Mouse (Mus musculus): ENCODE measurements at regions not wholly inside any gene's neighbourhood (a gene's known extent, or its start where the extent isn't known, plus 50 kb on each side); places are given as distances from the start of the nearest gene placed in this dataset.

DNA sequence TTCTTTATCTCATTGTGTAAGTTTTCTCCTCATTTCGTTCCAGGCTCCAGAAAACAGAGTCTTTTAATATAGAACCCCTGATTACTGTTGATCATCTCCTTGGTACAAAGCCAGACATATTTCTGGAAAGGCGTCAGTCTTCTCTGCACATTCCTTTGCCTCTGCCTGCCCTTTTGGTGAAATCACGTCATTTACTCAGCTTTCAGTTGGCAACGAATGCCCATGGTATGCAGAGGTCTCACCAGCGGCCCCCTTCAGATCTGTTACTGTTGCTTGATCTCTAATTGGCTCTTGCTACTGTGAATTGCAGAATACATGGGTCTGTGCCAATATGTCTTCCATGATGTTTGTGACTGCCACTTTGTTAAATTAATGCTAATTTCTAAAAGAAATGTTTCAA lies 412.0 kb upstream of the Pitx2 start:
- no peak for ATAC-seq (ENCODE audit: poor library complexity, severe bottlenecking)

DNA sequence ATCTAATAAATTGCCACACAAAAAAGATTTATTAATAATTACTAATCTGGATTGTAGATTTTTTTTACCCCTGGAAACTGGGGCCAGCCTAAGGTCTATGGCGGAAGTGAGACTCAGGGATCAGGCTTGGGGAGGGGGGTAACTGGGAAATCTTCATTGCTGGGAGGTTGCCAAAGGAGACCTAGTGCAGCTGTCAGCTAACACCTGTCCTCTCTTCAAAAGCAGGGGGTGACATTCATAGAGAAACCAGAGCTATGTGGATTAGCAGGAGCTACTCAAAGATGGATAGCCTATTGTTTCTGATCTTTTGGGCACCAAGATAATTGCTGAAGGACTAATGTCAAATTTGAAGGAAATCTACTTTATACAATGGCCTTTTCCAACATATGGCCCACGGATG lies 403.7 kb upstream of the Pitx2 start:
- no peak for ATAC-seq (ENCODE audit: poor library complexity, severe bottlenecking)

DNA sequence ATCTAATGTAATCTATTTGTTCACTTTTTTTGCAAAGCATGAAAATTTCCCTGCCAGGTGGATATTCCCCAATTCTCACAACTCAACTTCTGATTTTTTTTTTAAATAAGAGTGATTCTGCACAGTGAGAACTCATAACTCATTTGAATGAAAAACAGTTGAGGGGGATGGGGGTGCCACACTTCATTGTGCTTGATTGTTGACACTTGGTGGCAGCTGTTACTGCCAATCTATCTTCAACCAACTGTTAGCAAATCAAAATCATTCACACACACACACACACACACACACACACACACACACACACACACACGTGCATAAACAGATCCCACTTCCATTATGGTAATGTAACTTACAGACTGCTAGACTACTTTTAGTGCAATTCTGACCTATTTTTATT lies 401.8 kb upstream of the Pitx2 start:
- no peak for ATAC-seq (ENCODE audit: poor library complexity, severe bottlenecking)

DNA sequence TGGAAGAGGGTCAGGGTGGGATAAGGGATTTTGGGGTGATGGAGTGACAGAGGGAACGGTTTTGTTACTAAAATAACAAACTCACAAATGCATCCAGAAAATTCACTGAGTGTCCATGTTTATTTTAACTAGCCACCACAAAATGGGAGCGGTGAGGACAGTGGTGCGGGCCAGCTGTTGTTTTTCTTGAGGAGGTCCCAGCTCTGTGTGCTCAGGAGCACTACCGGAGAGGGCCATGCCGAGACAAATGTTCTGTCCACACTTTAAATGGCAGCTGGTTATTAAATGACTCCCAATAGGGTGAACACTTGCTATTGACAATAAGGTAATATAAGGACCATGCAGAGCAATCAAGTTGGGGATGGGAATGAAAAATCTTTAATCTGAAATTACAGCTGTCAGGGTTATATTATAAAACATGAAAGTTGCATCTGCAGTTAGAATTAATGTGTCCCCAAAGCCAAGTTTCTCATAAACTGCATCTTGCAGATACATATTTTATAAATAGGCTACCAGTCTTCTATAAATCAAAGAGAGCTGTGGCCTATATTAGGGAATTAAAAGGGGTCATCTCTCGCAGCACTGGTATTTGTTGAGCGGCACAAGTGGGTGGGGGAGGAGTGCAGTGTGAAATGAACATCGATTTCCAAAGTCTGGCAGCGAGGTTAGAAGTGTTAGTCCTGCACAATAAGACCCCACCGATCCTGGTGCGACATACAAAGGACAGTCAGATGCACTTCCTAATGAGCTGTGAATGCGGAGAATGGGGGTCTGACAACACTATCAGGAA lies 370.1 kb upstream of the Pitx2 start:
- no peak for ATAC-seq (ENCODE audit: poor library complexity, severe bottlenecking)

DNA sequence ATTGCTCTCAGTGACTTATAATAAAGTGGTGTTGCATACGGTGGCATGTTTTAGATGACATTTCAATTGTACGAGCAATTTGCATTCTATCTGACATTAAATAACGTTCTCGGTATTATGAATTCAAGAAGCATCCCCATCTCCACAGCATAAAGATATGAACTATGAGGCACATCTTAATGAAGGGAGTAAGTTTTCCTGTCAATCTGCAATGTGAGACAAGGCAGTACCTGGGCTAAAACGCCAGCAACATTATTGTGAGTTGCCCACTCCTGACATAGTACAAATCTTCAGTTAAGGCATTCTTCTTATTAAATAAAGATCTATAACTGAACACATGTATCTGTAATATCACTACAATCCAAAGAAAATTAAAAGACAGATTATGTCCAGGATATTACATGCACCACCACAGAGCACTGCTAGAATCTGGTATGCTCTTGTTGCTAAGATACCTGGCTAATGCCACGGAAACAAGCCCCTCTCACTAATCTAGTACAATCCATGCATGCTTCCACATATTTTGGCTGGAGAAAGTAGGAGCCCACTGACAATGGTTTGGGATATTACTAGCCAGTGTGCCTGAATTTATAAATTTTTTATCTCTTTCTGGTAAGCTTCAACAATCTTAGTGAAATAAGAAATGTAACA lies 349.2 kb upstream of the Pitx2 start:
- ATAC-seq (ENCODE audit: poor library complexity, severe bottlenecking) = no peak

DNA sequence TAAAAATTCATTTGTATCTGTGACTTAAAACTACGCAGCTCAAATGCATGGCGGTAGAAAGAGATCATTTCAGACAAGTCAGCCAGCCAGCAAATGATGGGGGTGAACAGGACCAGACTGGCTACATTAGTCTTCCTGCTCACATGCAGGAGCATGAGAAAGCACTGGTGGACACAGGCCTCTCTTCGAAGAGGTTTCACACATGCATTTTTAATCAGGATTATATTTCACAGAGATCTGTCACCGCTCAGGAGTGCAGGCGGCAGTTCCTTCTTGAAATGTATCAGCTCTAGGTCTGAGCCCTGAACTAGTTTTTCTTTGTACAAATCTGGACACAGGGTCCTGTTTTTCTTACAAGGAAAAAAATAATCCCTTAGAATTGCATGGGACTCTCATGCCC lies 343.2 kb upstream of the Pitx2 start:
- no peak for ATAC-seq (ENCODE audit: poor library complexity, severe bottlenecking)

DNA sequence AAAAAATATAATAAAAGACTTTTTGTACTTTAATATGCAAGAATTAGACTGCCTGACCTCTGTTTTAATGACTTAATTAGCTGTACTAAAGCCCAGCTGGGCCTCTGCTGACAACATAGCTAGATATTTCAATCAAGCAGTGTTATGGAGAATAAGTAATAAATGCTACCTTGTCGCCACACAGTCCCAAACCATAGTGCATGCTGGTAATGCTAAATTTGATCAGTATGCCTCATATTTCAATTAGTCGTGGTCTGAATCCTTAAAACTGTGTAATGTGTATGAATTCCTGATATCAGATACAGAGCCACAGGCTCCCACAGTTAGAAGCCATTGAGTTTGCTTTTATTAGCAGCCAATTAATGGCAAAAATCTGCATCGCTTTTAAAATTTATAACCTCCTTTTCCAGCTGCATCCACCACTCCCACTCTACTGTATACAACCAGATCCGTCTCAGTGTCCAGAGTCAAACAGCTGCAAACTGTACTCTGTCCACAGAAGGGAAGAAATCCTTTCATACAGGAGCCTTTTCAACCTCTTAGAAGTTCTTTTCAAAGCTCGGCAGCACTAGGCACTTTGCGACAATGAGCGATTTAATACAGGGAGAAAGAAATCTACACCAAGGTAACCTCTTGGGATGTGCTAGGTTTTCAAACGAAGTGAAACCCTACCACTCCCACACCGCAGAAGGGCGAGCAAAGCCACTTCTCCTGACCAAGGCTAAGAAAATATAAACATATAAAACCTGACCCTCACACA lies 317.8 kb upstream of the Pitx2 start:
- ATAC-seq (ENCODE audit: poor library complexity, severe bottlenecking) = no peak

DNA sequence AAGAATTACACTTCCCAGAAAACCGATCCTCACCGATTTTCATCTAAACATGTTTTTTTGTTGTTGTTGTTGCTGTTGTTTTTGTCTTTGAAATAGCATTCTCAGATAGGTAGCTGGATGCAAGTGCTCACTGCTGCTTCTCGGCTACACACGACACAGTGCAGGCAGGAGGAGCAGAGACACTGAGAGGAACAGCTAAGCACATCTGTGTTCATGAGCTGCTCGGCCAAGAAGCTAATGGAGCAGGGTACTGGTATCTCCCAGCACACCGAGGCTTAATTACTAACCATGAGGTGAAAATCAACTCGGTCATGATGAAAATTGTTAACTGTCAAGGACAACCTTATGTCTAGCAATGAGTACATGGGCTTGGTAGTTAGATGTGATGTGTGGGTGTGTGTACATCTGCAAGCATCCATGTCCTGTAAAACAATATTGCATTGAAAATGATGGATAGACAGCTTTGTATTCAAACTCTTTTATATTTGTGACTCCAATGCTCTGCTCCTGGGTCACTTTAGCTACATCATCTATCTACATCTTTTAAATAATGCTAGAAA lies 316.0 kb upstream of the Pitx2 start:
- ATAC-seq (ENCODE audit: poor library complexity, severe bottlenecking) = no peak

DNA sequence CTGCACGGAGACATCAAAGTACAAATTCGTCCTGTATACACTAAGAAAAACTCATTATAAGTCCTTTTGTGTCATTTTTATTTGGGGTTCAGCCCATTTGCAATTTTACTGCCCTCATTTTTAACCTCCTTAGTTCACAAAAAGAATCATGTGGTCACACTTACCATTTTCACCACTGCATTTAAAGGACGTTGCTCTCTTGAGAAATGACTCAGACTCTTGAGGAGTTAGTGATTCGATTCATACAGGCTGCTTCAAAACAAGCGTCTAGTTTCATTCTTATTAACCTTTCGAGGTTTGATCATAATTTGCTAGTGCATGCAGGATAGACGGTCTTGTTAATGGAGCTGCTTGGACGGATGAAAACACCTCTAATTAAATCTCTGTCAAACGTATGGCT lies 313.0 kb upstream of the Pitx2 start:
- no peak for ATAC-seq (ENCODE audit: poor library complexity, severe bottlenecking)

DNA sequence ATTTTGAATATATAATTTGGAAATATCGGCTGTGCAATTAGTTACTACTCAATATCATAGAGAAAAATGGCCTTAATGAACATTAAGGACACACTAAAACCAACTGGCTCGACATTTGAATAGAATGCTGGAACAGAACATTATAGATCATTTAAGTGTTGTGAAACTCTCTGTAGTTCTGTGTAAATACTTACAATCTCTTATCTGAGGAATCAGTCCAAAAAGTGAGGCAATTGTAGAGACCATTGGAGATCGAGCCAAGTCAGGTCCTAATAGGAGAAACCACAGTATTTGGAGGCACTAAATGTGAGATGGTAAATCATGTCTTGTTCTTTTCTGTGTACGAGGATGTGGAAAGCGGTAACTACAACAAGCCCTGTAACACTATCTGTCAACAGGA lies 308.6 kb upstream of the Pitx2 start:
- no peak for ATAC-seq (ENCODE audit: poor library complexity, severe bottlenecking)

DNA sequence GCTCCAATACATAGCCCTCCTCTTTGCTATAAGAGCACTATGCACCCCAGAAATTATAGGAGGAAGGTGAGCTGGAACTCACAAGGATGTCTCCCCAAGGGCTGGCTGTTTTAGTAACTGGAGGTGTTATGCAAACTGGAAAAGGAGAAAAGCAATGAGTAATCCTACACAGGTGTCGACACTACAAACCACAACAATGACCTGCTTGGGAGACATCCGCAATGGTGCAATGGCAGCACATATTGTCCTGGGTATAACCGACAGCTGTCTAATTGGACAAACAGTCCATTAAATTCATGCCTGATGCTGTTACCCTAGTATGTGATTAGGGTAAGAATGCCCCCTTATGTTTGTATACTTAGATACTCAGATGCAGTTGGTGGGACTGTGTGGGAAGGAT lies 303.1 kb upstream of the Pitx2 start:
- ATAC-seq (ENCODE audit: poor library complexity, severe bottlenecking) = no peak

DNA sequence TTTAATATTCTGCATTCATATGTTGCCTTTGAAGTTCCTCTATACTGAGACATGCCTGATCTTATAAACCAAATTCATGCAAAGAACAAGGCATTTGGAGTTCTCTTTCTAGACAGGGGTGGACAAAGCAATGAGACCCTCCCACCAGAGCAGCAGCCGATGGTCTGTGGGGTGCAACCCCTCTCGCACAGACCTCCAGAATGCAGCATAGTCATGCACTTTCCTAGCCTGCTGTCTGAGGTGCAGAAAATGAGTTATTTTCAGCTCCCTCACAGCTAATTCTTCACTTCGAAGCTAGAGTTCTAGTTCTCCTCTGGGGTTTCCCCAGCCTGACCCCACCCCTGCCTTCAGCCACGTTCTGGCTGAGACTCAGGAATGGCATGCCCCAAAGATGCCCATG lies 288.6 kb upstream of the Pitx2 start:
- ATAC-seq (ENCODE audit: poor library complexity, severe bottlenecking) = no peak

DNA sequence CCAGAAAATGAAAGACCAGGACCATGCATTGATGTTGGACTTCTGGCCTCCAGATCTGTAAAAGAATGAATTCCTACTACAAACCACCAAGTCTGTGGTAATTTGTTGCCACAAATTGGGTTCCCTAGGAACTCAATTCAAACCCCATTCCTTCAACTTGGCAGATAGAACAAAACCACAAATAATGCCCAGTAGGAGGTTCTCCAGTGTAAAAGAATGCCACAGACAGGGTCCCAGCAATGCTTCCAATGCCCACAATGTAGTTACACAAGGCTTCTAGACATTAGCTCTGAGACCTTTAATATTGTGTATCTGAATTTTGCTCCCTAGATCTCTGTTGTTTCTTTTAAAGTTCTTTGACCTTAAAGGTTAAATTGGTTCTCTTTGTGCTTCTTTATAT lies 278.2 kb upstream of the Pitx2 start:
- no peak for ATAC-seq (ENCODE audit: poor library complexity, severe bottlenecking)

DNA sequence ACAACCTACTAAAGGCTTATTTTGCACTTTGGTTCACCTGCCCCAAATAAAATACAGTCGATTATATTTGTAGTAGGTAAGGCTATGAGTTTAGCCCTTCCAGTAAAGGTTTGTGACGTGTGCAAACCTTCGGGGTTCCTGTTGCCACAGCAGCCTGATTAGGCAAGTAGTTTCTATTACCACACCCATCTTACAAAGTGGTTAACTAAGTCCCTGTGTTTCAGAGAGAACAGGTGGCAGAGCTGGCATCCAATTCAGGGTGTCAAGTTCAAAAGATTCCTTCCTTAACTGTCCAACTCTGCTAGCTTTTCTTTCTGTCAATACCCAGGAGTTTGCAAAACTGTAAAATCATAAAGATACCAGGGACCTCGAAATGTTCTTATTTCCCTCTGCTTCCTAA lies 277.5 kb upstream of the Pitx2 start:
- ATAC-seq (ENCODE audit: poor library complexity, severe bottlenecking) = no peak

DNA sequence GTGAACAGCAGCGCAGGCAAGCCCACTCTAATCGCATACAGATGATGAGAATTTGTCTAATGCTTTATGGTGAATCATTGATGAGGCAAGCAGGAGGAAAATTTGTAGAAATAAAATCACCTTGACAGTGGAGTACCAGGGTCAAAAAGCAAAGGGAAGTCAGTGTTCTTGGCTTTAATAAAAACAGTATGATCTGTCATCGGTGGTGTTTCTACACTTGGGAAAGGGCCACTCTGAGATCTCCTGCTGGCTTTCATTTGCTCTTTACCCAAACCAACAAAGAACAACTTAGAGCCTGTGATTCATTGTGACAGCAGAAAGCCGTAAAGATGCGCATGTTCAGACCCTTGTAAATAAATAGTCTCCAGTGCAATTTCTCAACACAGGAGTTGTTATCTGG lies 261.1 kb upstream of the Pitx2 start:
- no peak for ATAC-seq (ENCODE audit: poor library complexity, severe bottlenecking)

DNA sequence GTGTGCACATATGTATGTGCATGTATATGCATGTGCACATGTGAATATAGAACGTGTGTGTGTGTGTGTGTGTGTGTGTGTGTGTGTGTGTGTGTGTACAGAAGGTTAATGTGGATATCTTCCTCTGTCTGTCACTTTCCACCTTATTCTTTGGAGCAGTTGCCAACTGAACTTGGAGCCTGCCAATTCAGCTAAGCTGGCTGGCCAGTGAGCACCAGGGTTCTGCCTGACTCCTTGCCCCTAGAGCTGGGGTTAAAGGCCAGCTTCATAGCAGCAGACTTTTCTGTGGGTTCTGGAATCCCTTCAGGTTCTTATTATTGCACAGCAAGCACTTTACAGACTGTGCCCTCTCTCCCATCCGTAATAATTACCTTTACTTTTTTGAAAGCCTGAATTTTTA lies 258.5 kb upstream of the Pitx2 start:
- ATAC-seq (ENCODE audit: poor library complexity, severe bottlenecking) = no peak

DNA sequence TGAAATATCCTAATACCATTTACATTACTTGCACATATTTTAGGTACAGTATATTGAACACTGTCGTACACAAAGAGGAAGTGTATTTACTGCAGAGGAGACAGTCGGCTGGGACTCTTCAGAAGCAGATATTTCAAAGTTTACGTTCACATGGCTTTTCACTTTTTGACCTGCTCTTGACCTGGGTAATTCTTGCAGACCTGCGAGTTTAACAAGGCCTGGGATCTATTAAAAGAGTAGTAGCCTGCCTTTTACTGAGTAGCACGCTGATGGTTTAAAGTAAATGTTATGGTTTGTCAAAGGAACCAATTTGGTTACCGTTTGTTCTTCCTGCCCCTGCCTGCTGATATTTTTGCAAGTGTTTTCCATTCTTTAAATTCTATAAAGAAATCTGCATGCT lies 255.0 kb upstream of the Pitx2 start:
- ATAC-seq (ENCODE audit: poor library complexity, severe bottlenecking) = no peak

DNA sequence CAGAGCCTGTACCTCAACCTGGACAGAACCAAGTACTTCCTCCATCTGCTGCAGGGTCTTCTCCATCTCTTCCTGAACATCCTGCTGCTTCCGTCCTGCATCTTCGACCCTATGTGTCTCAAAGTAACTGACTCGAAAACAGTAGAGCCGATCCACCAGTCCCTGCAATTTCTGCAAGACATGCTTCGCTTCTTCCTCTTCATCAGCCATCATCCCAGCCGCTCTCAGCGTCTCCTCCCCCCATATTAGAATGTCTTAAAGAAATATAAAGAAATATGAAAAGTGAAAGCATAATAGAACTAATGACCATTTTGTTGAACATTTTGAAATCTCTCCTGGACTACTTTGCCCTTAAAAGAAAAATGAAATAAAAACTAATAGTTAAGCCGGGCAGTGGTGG lies 244.8 kb upstream of the Pitx2 start:
- peak; percentile 51; the same call in 1 of the 2 replicates for ATAC-seq (ENCODE audit: poor library complexity, severe bottlenecking)

DNA sequence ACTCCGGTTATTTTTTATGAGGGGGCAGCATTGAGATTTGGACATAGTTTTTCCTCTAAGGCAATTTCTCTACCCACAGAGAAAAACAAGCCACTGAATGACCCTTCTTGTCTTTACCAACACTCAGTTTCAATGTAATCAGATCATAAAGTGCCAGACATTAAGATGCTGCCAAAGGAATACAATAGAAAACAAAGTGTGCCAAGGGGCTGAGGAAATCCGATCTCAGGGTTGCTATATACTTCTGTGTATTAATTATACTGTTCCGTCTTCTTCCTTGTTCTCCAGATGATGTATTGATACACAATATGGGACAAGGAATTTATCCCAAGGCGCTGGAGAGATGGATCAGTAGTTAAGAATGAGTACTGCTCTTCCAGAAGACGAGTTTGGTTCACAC lies 222.9 kb upstream of the Pitx2 start:
- ATAC-seq (ENCODE audit: poor library complexity, severe bottlenecking) = no peak

DNA sequence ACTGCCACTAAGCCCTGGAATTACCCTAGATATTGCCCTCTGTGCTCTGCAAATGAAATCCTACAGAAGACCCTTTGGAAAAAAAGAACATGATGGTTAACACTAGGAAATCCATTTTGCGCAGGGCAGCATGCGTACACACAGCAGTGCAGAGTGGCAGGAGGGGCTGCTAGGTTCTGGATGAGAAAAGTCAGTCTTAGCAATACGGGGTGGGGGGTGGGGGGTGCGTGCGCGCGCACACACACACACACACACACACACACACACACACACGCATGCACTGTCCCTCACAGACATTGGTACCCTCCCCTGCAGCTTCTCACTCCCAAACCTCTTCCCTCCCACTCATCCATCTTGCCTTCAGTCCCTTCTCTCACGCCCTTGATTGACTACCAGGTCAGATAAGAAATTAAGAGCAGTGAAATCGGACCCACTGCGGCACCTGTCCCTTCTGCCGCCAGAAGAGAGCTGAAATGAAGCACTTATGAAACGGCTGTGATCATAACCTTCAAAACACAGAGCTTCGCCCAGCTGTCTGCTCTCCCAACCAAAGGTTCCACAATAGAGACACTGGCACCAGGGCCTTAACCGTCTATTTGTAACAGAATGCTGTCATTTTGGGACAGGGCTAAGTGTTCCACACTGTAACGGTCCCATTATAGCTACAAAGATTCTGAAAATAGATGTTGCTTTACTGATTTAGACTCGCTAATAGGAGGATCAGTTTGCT lies 209.3 kb upstream of the Pitx2 start:
- no peak for ATAC-seq (ENCODE audit: poor library complexity, severe bottlenecking)

DNA sequence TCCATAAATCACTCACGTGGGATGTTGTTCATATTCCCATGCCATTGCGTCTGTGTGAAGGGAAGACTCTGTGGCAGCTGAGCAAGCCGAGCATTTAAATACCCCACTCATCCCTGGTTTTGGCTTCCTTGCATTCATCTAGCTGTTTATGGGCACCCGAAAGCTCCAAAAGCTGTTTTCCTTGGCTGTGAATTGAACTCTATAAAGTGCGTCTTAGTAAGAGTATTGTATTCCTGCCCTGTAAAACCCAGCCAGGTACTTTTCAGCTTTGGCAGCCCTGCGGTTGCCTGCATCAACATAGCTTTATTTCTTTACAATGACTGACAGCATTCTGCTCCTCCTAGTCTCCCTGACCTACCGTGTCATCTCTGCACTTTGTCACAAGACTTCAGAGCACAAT lies 196.8 kb upstream of the Pitx2 start:
- no peak for ATAC-seq (ENCODE audit: poor library complexity, severe bottlenecking)

Measured in megakaryocyte, adult 5-6 weeks (primary cell).